Mouse (Mus musculus) neural tube, embryonic 12.5 days (tissue): ENCODE measurements around the gene Gm3336. TPM values are rescaled to one million over a fixed set of nuclear protein-coding genes. Genes with fewer than 3 reads are reported as not detected.

ENCODE experiments used
- ATAC-seq: fragments of 200-750 bp; cut with Nextera tagmentation; 2 replicates; pipeline ENCODE4 v1.8.0; 2017; ENCODE audit warnings: low read depth, mild to moderate bottlenecking, moderate TSS enrichment, moderate library complexity; ENCODE audit not compliant: low FRiP score
- H3K27ac ChIP-seq: fragments of 300-500 bp; sonication (generic); 2 replicates; pipeline ENCODE4 v1.5.1; 2016
- H3K27me3 ChIP-seq: fragments of 300-500 bp; sonication (generic); replicated peaks from 2 replicates; pipeline ENCODE4 v1.6.1; 2016; ENCODE audit warnings: mild to moderate bottlenecking
- H3K36me3 ChIP-seq: fragments of 300-500 bp; sonication (generic); 2 replicates; pipeline ENCODE4 v1.6.1; 2016; ENCODE audit warnings: mild to moderate bottlenecking
- H3K4me1 ChIP-seq: fragments of 300-500 bp; sonication (generic); 2 replicates; pipeline ENCODE4 v1.6.1; 2016
- H3K4me2 ChIP-seq: fragments of 300-500 bp; sonication (generic); replicated peaks from 2 replicates; pipeline ENCODE4 v1.6.1; 2016; ENCODE audit warnings: mild to moderate bottlenecking
- H3K4me3 ChIP-seq: fragments of 300-500 bp; sonication (generic); 2 replicates; pipeline ENCODE4 v1.5.1; 2016
- H3K9ac ChIP-seq: fragments of 300-500 bp; sonication (generic); 2 replicates; pipeline ENCODE4 v1.6.1; 2016; ENCODE audit warnings: mild to moderate bottlenecking
- H3K9me3 ChIP-seq: fragments of 300-500 bp; sonication (generic); 2 replicates; pipeline ENCODE4 v1.6.1; 2016; ENCODE audit warnings: mild to moderate bottlenecking
- WGBS: fragments of 180-500 bp; shearing (Covaris S2); methylation state at CpG from one replicate; pipeline ENCODE4 v1.1.7; 2016; 5-methylcytosine and 5-hydroxymethylcytosine counted together
- polyA plus RNA-seq: library from polyadenylated mRNA; unstranded; fragments of >200 nt; fragmentation: Nextera tagmentation; extraction: Ambion mirVana; gene quantifications from 2 replicates; pipeline ENCODE4 v1.2.1, GENCODE M21; 2016

Gene Gm3336
- polyA plus RNA-seq, 1 experiment from 2014 or later: not detected

- H3K27ac ChIP-seq: peak within 1 kb of the TSS; percentile 75
- H3K4me2 ChIP-seq: peak within 1 kb of the TSS; percentile 95
- H3K4me3 ChIP-seq: peak within 1 kb of the TSS; percentile 71
- 8% methylated on average over 37 of the region's 37 CpGs for WGBS
- 0 out of 2 replicates have a peak, but pooled peaks cover under 1% of the 10 kb centered on the region for H3K27me3 ChIP-seq
- H3K9me3 ChIP-seq: no peaks in the 10 kb centered on the region
- H3K36me3 ChIP-seq: peaks cover 25% of the 10 kb centered on the region
- H3K9ac ChIP-seq: peak within 1 kb of the TSS; percentile 86
- H3K4me1 ChIP-seq: peaks cover 38% of the 10 kb centered on the region
- ATAC-seq: peak; percentile 98
Measured at GRCm38 (mm10) chr8:70754043-70754870, 35.9 kb downstream of the Gm3336 start, which contains the start of gene Rab3a. Gene Rab3a (plus strand): TSS chr8:70754679.

- H3K27me3 ChIP-seq: no peaks in the 10 kb centered on the region
- H3K9ac ChIP-seq: peak overlapping the region; percentile 86
- H3K4me1 ChIP-seq: peaks cover 46% of the 10 kb centered on the region
- 16% methylated on average over 50 of the region's 50 CpGs for WGBS
- peaks cover 25% of the 10 kb centered on the region for H3K36me3 ChIP-seq
- no peaks in the 10 kb centered on the region for H3K9me3 ChIP-seq
- H3K27ac ChIP-seq: peak overlapping the region; percentile 75
- H3K4me2 ChIP-seq: peak overlapping the region; percentile 95
- peak overlapping the region; percentile 71 for H3K4me3 ChIP-seq
- ATAC-seq: peak; percentile 49
Measured at GRCm38 (mm10) chr8:70754871-70755660, 36.7 kb downstream of the Gm3336 start.

DNA sequence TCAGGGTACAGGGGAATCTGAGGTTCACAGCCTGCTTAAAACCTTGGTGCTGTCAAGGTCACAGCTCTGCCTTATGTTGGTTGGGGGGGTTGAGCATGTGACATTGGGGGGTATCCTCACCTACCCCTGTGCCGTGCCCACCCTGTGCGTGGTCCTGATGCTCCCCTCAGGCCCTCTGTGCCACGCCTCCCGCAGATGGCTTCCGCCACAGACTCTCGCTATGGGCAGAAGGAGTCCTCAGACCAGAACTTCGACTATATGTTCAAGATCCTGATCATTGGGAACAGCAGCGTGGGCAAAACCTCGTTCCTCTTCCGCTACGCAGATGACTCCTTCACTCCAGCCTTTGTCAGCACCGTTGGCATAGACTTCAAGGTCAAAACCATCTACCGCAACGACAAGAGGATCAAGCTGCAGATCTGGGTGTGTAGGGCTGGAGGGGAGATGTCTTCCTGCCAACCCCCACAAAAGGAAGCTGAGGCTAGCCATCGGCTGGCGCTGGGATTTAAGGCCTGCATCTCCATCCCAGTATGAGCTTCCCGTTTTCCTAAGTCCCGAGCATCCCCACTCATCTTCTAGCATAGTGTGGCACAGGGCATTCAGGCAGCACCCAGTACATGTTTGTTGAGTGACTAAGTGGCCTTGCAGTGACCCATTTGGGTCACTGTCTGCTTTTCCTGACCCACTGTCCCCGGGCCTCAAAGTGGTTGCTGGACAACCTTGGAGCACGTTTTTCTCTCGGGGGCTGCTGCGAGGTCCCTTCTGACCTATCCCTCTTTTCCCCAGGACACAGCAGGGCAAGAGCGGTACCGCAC is 37.5 kb downstream of the Gm3336 start:
- H3K27me3 ChIP-seq: no peaks in the 10 kb centered on the region
- peak overlapping the region; percentile 86 for H3K9ac ChIP-seq
- H3K4me1 ChIP-seq: peaks cover 50% of the 10 kb centered on the region
- H3K4me2 ChIP-seq: peak overlapping the region; percentile 95
- peaks cover 25% of the 10 kb centered on the region for H3K36me3 ChIP-seq
- H3K9me3 ChIP-seq: no peaks in the 10 kb centered on the region
- no peak for ATAC-seq
- H3K27ac ChIP-seq: no peak overlapping the region
- 84% methylated on average over 24 of the region's 24 CpGs for WGBS
- peak overlapping the region; percentile 71 for H3K4me3 ChIP-seq

- H3K9me3 ChIP-seq: no peaks in the 10 kb centered on the region
- H3K4me2 ChIP-seq: no peak overlapping the region; the same call in 1 of the 2 replicates
- WGBS: 92% methylated on average over 6 of the region's 6 CpGs
- no peak overlapping the region for H3K9ac ChIP-seq
- no peak for ATAC-seq
- H3K27ac ChIP-seq: no peak overlapping the region
- H3K4me1 ChIP-seq: peaks cover 53% of the 10 kb centered on the region
- H3K4me3 ChIP-seq: no peak overlapping the region
- H3K36me3 ChIP-seq: peaks cover 25% of the 10 kb centered on the region
- no peaks in the 10 kb centered on the region for H3K27me3 ChIP-seq
Measured at GRCm38 (mm10) chr8:70756476-70757040, 38.2 kb downstream of the Gm3336 start.

GRCm38 (mm10) chr8:70757523-70758307 is 39.4 kb downstream of the Gm3336 start:
- no peak overlapping the region for H3K9ac ChIP-seq

DNA sequence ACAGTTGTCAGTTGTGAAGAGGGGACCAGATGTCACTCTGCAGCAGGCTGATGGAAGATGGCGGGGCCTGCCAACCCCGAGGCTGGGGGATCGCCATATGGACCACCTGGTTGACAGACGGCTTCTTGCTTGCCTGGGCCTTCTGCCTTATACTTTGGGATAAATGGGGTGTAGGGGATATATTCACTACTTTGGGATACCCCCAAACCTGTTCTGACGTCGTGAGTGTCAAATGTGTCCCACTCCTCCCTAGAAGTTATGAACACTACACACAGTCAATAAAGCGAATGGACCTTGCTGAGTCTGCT is 39.9 kb downstream of the Gm3336 start:
- Histone ChIP-seq H3K9me3 (no peaks in the 10 kb centered on the region), H3K36me3 (peaks cover 25% of the 10 kb centered on the region), H3K27me3 (no peaks in the 10 kb centered on the region), H3K4me3 (no peak overlapping the region), H3K4me1 (peaks cover 51% of the 10 kb centered on the region), H3K27ac (no peak overlapping the region), H3K4me2 (no peak overlapping the region), H3K9ac (no peak overlapping the region)
- ATAC-seq: no peak
- 78% methylated on average over 7 of the region's 7 CpGs for WGBS

More at GRCm38 (mm10) chr8:70757523-70758307, 39.4 kb downstream of the Gm3336 start:
- ATAC-seq: no peak
- WGBS: 65% methylated on average over 22 of the region's 22 CpGs
- Histone ChIP-seq H3K4me2 (no peak overlapping the region), H3K27me3 (no peaks in the 10 kb centered on the region), H3K4me3 (no peak overlapping the region), H3K27ac (no peak overlapping the region), H3K9me3 (no peaks in the 10 kb centered on the region), H3K36me3 (peaks cover 25% of the 10 kb centered on the region), H3K4me1 (peaks cover 53% of the 10 kb centered on the region)

DNA sequence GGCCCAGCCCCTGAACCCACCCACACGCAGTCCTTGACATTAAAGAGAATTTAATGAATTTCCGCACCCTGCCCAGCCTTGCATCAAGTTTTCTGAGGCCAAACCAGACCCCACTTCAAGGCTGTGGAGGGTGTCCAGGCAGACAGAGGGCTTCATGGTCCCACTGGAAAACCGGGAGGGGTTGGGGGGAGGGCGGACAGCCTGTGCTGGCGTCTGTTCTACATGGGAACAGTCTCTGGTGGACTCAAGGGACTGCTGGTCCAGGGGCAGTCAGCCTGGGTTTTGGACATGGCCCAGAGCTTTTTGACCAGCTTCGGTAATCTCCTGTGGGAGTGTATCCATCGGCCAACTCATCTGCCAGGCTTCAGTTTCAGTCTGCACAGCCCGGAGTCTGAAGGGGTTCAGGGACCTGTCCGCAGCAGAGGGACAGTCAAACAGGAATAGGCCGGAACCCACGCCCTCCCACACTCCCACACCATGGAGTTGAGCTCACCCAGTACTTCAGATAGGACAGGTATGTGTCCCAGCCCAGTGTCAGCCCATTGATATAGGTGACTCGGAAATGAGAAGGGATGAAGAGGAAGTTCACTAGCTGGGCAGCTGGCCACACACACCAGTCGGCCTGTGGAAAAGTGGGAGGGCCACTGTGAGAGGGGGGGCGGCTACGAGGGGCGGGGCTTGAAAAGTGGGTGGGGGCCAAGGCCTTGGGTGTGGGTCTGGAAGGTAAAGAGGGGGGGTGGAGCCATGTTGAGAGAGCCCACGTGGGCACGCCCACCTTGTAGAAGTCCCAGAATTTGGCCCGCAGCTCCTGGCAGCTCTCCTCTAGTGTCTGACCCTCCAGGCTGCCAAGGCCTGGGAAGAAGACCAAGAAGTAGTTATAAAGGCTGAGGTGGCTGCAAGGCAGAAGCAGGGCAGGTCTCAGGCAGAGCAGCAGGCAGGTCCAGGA is 40.5 kb downstream of the Gm3336 start:
- Histone ChIP-seq H3K9ac (no peak overlapping the region), H3K27ac (no peak overlapping the region), H3K4me2 (peak overlapping the region; percentile 98), H3K36me3 (peaks cover 25% of the 10 kb centered on the region), H3K9me3 (no peaks in the 10 kb centered on the region), H3K4me1 (peaks cover 49% of the 10 kb centered on the region), H3K4me3 (no peak overlapping the region), H3K27me3 (no peaks in the 10 kb centered on the region)
- ATAC-seq: no peak
- WGBS: 72% methylated on average over 19 of the region's 19 CpGs

DNA sequence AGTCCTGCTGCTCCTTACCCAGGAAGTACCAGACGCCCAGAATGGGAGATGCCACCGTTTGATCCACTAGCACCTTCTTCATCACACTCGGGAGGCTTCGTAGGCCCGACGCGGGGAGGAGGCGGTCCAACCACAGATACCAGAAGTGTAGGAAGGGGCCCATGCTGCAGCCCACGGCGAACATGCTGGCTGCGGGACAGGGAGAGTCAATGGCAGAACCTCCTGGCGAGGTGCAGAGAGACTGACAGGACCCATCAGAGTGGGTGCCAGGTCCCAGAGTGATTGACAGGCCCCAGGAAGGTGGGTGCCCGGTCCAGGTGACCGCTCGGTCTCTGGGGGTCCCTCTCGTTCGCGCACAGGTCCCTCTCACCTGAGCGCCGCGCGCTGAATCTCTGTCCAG is 42.0 kb downstream of the Gm3336 start:
- H3K4me2 ChIP-seq: peak overlapping the region; percentile 98
- H3K36me3 ChIP-seq: peaks cover 25% of the 10 kb centered on the region
- no peaks in the 10 kb centered on the region for H3K27me3 ChIP-seq
- peak overlapping the region; percentile 80 for H3K9ac ChIP-seq
- no peaks in the 10 kb centered on the region for H3K9me3 ChIP-seq
- 2% methylated on average over 22 of the region's 22 CpGs for WGBS
- peak overlapping the region; percentile 72 for H3K27ac ChIP-seq
- H3K4me1 ChIP-seq: peaks cover 43% of the 10 kb centered on the region
- H3K4me3 ChIP-seq: peak overlapping the region; percentile 70
- peak; percentile 33 for ATAC-seq

DNA sequence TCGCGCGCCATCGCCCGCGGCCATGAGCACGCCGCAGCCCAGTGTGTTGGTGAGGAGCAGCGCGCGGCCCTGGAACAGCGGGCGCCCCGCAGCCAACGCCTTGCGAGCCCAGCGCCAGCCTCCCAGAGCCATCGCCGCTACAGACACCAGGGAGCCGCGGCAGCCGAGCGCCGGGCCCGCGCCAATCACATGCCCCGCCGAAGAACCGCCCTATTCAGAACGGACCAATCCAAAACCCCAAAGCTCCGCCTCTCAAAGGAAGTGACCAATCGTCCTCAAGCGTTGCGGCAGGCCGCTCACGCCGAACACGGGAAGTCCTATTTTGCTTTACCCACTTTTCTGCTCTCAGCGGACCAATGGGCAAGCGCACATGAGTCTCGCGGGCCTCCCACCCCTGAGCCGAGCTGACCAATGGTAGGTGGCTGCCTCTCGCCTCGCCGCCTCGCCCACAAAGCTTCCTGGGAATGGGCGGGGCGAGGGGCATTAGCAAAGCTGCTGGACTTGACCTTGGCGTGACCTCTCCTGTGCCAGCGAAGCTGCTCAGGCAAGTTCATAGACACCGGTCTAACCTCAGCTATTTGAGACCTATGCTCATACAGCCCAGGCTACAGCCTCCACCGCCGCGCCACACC is 42.5 kb downstream of the Gm3336 start, which contains the start of gene Mpv17l2:
TSS of gene Mpv17l2 (minus strand) at position 172 of the 632 bp plus-strand sequence.
- Histone ChIP-seq H3K27ac (peak within 1 kb of the TSS; percentile 72), H3K9me3 (no peaks in the 10 kb centered on the region), H3K4me2 (peak within 1 kb of the TSS; percentile 98), H3K4me1 (peaks cover 41% of the 10 kb centered on the region), H3K4me3 (peak within 1 kb of the TSS; percentile 70), H3K27me3 (no peaks in the 10 kb centered on the region), H3K36me3 (peaks cover 24% of the 10 kb centered on the region), H3K9ac (peak within 1 kb of the TSS; percentile 80)
- WGBS: under 1% methylated on average over 55 of the region's 55 CpGs
- ATAC-seq: peak; percentile 95

DNA sequence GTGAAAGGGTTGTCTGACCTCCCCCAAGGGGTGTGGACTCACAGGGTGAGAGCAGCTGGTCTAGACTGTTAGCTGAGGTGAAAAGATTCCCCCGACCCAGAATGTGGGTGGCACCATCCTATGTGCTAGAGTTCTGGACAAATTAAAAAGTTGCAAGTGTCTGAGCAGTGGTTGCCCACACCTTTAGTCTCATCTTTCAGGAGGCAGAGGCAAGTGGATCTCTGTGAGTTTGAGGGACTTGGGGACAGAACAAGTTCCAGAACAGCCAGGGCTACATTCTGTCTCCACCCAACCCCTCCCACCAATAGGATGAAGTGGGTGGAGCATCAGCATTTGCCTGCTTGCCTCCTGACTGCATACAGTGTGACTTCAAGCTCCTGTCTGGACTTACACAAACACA is 43.8 kb downstream of the Gm3336 start:
- Histone ChIP-seq H3K36me3 (peaks cover 13% of the 10 kb centered on the region), H3K4me1 (peaks cover 47% of the 10 kb centered on the region), H3K4me2 (no peak overlapping the region), H3K9ac (no peak overlapping the region), H3K27me3 (no peaks in the 10 kb centered on the region), H3K9me3 (no peaks in the 10 kb centered on the region), H3K4me3 (no peak overlapping the region), H3K27ac (no peak overlapping the region)
- no peak for ATAC-seq
- 76% methylated on average over 1 of the region's 1 CpGs for WGBS
